Comparison of ENCODE assay signal across 8 mouse cellular contexts in the genomic region with DNA sequence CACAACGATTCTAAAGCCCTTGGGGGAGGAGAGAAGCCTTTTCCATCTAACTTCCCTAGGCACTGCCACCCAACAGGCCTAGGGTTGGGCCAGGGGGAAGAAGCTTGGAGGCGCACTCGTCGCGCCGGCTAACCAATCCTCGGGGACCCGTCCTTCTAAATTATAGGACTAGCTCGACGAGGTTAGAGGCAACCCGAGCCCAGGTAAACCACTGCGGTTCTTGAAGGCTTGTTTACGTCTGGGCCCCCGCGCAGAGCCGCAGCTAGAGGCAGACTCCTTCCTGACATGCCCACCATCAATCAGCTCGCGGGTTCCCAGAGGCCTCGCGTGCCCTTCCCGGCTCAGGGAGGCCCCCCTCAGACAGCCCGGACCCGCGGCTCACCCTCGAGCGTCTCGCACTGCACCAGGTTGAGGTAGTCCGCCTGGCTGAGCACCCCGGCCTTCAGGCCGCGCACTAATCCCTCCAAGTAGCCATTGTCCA. TPM values are rescaled to one million over a fixed set of nuclear protein-coding genes. Genes with fewer than 3 reads are reported as not detected.
A peak's percentile ranks its signal among the peaks of the same experiment; 100 is the strongest.
DNase-seq lines count a peak whose midpoint lies in the region; ATAC-seq and TF ChIP-seq lines count a peak whose summit lies in the region.

No protein-coding gene starts in this region.

- H3K9ac ChIP-seq in kidney, embryonic 14.5 days (ENCODE audit: low read depth, low read length) = peak overlapping the region; percentile 82
- peak overlapping the region; percentile 87 for H3K9ac ChIP-seq in embryonic facial prominence, embryonic 14.5 days (ENCODE audit: low read depth, low read length)
- peak overlapping the region; percentile 76 for H3K9ac ChIP-seq in intestine, embryonic 14.5 days (ENCODE audit: low read length)
- H3K9ac ChIP-seq in midbrain, embryonic 11.5 days (ENCODE audit: low read length) = peak overlapping the region; percentile 84

- H3K36me3 ChIP-seq in kidney, embryonic 14.5 days (ENCODE audit: control insufficient read depth, insufficient read depth, low read length) = peaks cover under 1% of the 10 kb centered on the region; the same call in 1 of the 2 replicates
- peaks cover 13% of the 10 kb centered on the region; the same call in 1 of the 2 replicates for H3K36me3 ChIP-seq in E14TG2a.4 (ENCODE audit: insufficient read depth, low read length)
- no peaks in the 10 kb centered on the region for H3K36me3 ChIP-seq in embryonic facial prominence, embryonic 14.5 days (ENCODE audit: control insufficient read depth, insufficient read depth, low read length)
- peaks cover 3% of the 10 kb centered on the region; the same call in 1 of the 2 replicates for H3K36me3 ChIP-seq in intestine, embryonic 14.5 days (ENCODE audit: control insufficient read depth, insufficient read depth, low read length)
- H3K36me3 ChIP-seq in midbrain, embryonic 11.5 days (ENCODE audit: control insufficient read depth, insufficient read depth, low read length) = no peaks in the 10 kb centered on the region

- WGBS in kidney, embryonic 14.5 days = under 1% methylated on average over 31 of the region's 31 CpGs
- WGBS in embryonic facial prominence, embryonic 14.5 days = 0% methylated on average over 29 of the region's 31 CpGs
- under 1% methylated on average over 31 of the region's 31 CpGs for whole genome bisulfite sequencing in intestine, embryonic 14.5 days
- under 1% methylated on average over 31 of the region's 31 CpGs for WGBS in midbrain, embryonic 11.5 days

- peak; percentile 80 for ATAC-seq in kidney, embryonic 14.5 days (ENCODE audit: low FRiP score, low TSS enrichment)
- ATAC-seq in embryonic facial prominence, embryonic 14.5 days (ENCODE audit: low read depth) = peak; percentile 68
- peak; percentile 69 for ATAC-seq in intestine, embryonic 14.5 days (replicated peaks; ENCODE audit: low FRiP score, low TSS enrichment, low read depth)
- peak; percentile 83 for ATAC-seq in midbrain, embryonic 11.5 days (ENCODE audit: low FRiP score)

- peak overlapping the region; percentile 91 for H3K4me2 ChIP-seq in kidney, embryonic 14.5 days (replicated peaks; ENCODE audit: low read depth, low read length)
- peak overlapping the region; percentile 75 for H3K4me2 ChIP-seq in embryonic facial prominence, embryonic 14.5 days (ENCODE audit: low read depth, low read length)
- peak overlapping the region; percentile 77 for H3K4me2 ChIP-seq in intestine, embryonic 14.5 days (ENCODE audit: low read length)
- peak overlapping the region; percentile 93 for H3K4me2 ChIP-seq in midbrain, embryonic 11.5 days

- peak overlapping the region; percentile 81 for H3K4me3 ChIP-seq in kidney, embryonic 14.5 days (ENCODE audit: low read length)
- peak overlapping the region; percentile 91 for H3K4me3 ChIP-seq in E14TG2a.4 (replicated peaks; ENCODE audit: low read length)
- peak overlapping the region; percentile 93 for H3K4me3 ChIP-seq in embryonic facial prominence, embryonic 14.5 days (ENCODE audit: low read depth, low read length)
- H3K4me3 ChIP-seq in intestine, embryonic 14.5 days (ENCODE audit: low read depth, low read length) = peak overlapping the region; percentile 83
- peak overlapping the region; percentile 80 for H3K4me3 ChIP-seq in midbrain, embryonic 11.5 days (ENCODE audit: low read depth, low read length)

- no peak for DNase-seq in kidney, postnatal 10 days
- peak; percentile 20 for DNase-seq in embryonic facial prominence, embryonic 14.5 days (ENCODE audit: low spot score)
- no peak for DNase-seq in intestine, embryonic 14.5 days (ENCODE audit: low spot score)
- DNase-seq in midbrain, embryonic 11.5 days (ENCODE audit: low spot score, missing footprints) = peak; percentile 88
- no peak for DNase-seq in right cerebral cortex, postnatal 10 days (ENCODE audit: low spot score in 2 of 2)
- no peak for DNase-seq in gastrocnemius, postnatal 25 days

- 0 out of 2 replicates have a peak, but pooled peaks cover 3% of the 10 kb centered on the region for H3K27me3 ChIP-seq in kidney, embryonic 14.5 days (ENCODE audit: control insufficient read depth, insufficient read depth, low read length)
- H3K27me3 ChIP-seq in E14TG2a.4 (ENCODE audit: insufficient read depth, low read length) = peaks cover 10% of the 10 kb centered on the region
- H3K27me3 ChIP-seq in embryonic facial prominence, embryonic 14.5 days (replicated peaks; ENCODE audit: control insufficient read depth, insufficient read depth, low read length) = no peaks in the 10 kb centered on the region
- no peaks in the 10 kb centered on the region for H3K27me3 ChIP-seq in intestine, embryonic 14.5 days (replicated peaks; ENCODE audit: control insufficient read depth, insufficient read depth, low read length)
- H3K27me3 ChIP-seq in midbrain, embryonic 11.5 days (ENCODE audit: control insufficient read depth, insufficient read depth, low read length) = no peaks in the 10 kb centered on the region

- no peak for TF ChIP-seq CTCF in E14TG2a.4 (conservative IDR thresholded peaks at IDR 0.05; ENCODE audit: low read length)

- peak overlapping the region; percentile 48; the same call in 1 of the 2 replicates for H3K27ac ChIP-seq in kidney, embryonic 14.5 days (ENCODE audit: low read depth, low read length)
- H3K27ac ChIP-seq in embryonic facial prominence, embryonic 14.5 days (replicated peaks; ENCODE audit: low read depth, low read length) = peak overlapping the region; percentile 75; the same call in 1 of the 2 replicates
- no peak overlapping the region for H3K27ac ChIP-seq in intestine, embryonic 14.5 days (ENCODE audit: low read depth)
- H3K27ac ChIP-seq in midbrain, embryonic 11.5 days (ENCODE audit: low read depth, low read length) = peak overlapping the region; percentile 46; the same call in 1 of the 2 replicates

- peaks cover 9% of the 10 kb centered on the region; the same call in 1 of the 2 replicates for H3K4me1 ChIP-seq in kidney, embryonic 14.5 days (ENCODE audit: control insufficient read depth, insufficient read depth, low read length)
- peaks cover 37% of the 10 kb centered on the region for H3K4me1 ChIP-seq in E14TG2a.4 (replicated peaks; ENCODE audit: low read depth, low read length)
- no peaks in the 10 kb centered on the region; the same call in 1 of the 2 replicates for H3K4me1 ChIP-seq in embryonic facial prominence, embryonic 14.5 days (ENCODE audit: control insufficient read depth, insufficient read depth, low read length)
- H3K4me1 ChIP-seq in intestine, embryonic 14.5 days (replicated peaks; ENCODE audit: control insufficient read depth, insufficient read depth, low read length) = peaks cover 5% of the 10 kb centered on the region; the same call in 1 of the 2 replicates
- peaks cover 6% of the 10 kb centered on the region for H3K4me1 ChIP-seq in midbrain, embryonic 11.5 days (ENCODE audit: control insufficient read depth, insufficient read depth, low read length)

- H3K9me3 ChIP-seq in kidney, embryonic 14.5 days (ENCODE audit: control insufficient read depth, low read length) = no peaks in the 10 kb centered on the region
- H3K9me3 ChIP-seq in E14TG2a.4 (ENCODE audit: low read length) = no peaks in the 10 kb centered on the region
- H3K9me3 ChIP-seq in embryonic facial prominence, embryonic 14.5 days (ENCODE audit: control insufficient read depth, low read length) = no peaks in the 10 kb centered on the region
- no peaks in the 10 kb centered on the region for H3K9me3 ChIP-seq in intestine, embryonic 14.5 days (ENCODE audit: control insufficient read depth, low read length)
- no peaks in the 10 kb centered on the region for H3K9me3 ChIP-seq in midbrain, embryonic 11.5 days (ENCODE audit: control insufficient read depth, low read length)

RNA-seq across cellular contexts. Expression of a gene that starts 0.4 kb away (rescaled TPM):
- polyA plus RNA-seq in kidney, embryonic 14.5 days (2014; fragmentation: Nextera tagmentation; extraction: Ambion mirVana) = 73.9 and 90.1 TPM in 2 replicates
- 92.7 and 102 TPM in 2 replicates for polyA plus RNA-seq in embryonic facial prominence, embryonic 14.5 days (2014; fragmentation: Nextera tagmentation; extraction: Ambion mirVana)
- polyA plus RNA-seq in intestine, embryonic 14.5 days (2014; fragmentation: Nextera tagmentation; extraction: Ambion mirVana) = 72.7 and 78.5 TPM in 2 replicates
- polyA plus RNA-seq in midbrain, embryonic 11.5 days (2014; fragmentation: Nextera tagmentation; extraction: Ambion mirVana) = 121 and 129 TPM in 2 replicates
- 10 to 100 TPM; 41.7 to 45.1 TPM for total RNA-seq in gastrocnemius, postnatal 25 days (2021)

RNA-seq across cellular contexts. Expression of a gene that starts 39.6 kb away (rescaled TPM):
- 17.3 and 28.4 TPM in 2 replicates for polyA plus RNA-seq in kidney, embryonic 14.5 days (2014; fragmentation: Nextera tagmentation; extraction: Ambion mirVana)
- polyA plus RNA-seq in embryonic facial prominence, embryonic 14.5 days (2014; fragmentation: Nextera tagmentation; extraction: Ambion mirVana) = 22.4 and 23.6 TPM in 2 replicates
- 19.1 and 20.2 TPM in 2 replicates for polyA plus RNA-seq in intestine, embryonic 14.5 days (2014; fragmentation: Nextera tagmentation; extraction: Ambion mirVana)
- polyA plus RNA-seq in midbrain, embryonic 11.5 days (2014; fragmentation: Nextera tagmentation; extraction: Ambion mirVana) = 10.5 and 12.9 TPM in 2 replicates
- 10 to 100 TPM; 15.5 to 19.6 TPM for total RNA-seq in gastrocnemius, postnatal 25 days (2021)

RNA-seq across cellular contexts. Expression of a gene that starts 46.9 kb away (rescaled TPM):
- 32.9 and 40.2 TPM in 2 replicates for polyA plus RNA-seq in kidney, embryonic 14.5 days (2014; fragmentation: Nextera tagmentation; extraction: Ambion mirVana)
- 1.1 and 2.2 TPM in 2 replicates for polyA plus RNA-seq in embryonic facial prominence, embryonic 14.5 days (2014; fragmentation: Nextera tagmentation; extraction: Ambion mirVana)
- 3.1 and 3.8 TPM in 2 replicates for polyA plus RNA-seq in intestine, embryonic 14.5 days (2014; fragmentation: Nextera tagmentation; extraction: Ambion mirVana)
- 19.8 and 24.3 TPM in 2 replicates for polyA plus RNA-seq in midbrain, embryonic 11.5 days (2014; fragmentation: Nextera tagmentation; extraction: Ambion mirVana)
- total RNA-seq in gastrocnemius, postnatal 25 days (2021) = under 1 TPM; 0.51 to 0.61 TPM

Comparison
In these comparisons a context has a peak if more than half of its experiments do, and no peak if none do; other contexts are left out.
1. DNase-seq: peak in embryonic facial prominence, embryonic 14.5 days (single experiment) and midbrain, embryonic 11.5 days (single experiment); none in kidney, postnatal 10 days (single experiment), intestine, embryonic 14.5 days (single experiment), right cerebral cortex, postnatal 10 days (0 of 2) and gastrocnemius, postnatal 25 days (single experiment).
2. Peak in every context shown above with its lines, with median percentiles within 50 percentile points of each other: ATAC-seq, H3K4me2 ChIP-seq, H3K4me3 ChIP-seq and H3K9ac ChIP-seq.